Mouse (Mus musculus): ENCODE data around the gene Dpy19l3. TPM values are rescaled to one million over a fixed set of nuclear protein-coding genes. Genes with fewer than 3 reads are reported as not detected.

The Dpy19l3 gene
- total RNA-seq, 2 experiments from 2014 or later = 64.0 to 68.2 TPM

DNA sequence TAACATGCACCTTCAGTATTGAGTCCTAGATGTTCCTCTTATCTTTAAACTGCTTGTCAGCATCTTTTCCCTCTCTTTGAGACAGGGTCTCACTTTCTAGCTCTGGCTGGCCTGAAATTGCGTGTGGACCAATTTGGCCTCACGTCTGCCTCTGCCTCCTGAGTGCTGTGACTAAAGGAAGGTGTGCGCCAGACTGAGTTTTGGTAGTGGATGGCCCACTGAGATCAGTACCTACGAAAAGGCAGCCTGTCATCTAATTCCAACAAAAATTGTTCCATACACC, 573 bp upstream of the Dpy19l3 start:
- no peak for DNase-seq (ENCODE audit: low spot score in 2 of 2)
- intact Hi-C loops (cut with DNase I) = loop anchor here (1.0 to 5.0 kb wide), 2 partner anchors 69 to 103 kb away; no protein-coding TSS in a partner anchor

DNA sequence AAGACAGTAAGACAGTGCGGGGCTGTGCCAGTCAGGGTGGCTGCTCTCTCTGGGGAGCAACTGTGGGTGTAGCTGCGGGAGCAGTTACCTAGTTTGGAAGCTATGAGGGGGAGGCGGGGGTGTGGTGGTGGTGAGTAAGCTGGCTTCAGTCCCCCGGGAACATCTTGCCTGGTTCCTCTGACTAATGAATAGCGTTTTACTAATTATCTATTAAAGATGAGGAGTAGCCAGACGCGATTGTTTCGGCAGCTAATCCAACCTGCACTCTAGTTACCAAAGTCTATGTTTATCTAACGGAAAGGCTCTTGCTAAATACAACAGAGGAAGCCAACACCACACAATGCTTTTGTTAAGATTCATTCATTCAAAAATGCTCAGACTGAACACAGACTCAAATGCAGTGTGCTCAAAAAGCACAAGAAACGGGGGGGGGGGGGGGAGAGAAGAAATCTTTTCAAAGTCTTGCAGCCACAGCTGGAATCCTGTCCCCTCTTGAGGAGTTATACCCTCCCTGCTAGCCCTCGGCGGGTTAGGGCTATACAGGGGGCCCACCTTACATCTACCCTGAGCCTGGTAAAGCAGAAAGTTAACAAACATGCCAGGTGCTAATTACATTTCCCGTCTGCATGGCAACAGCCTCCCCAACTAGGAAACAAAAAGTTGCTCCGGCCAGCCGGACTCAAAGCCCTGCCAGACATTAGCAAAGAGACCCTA, 778 bp downstream of the Dpy19l3 start:
- intact Hi-C loops (cut with DNase I) = loop anchor here (1.0 kb wide), 1 partner anchor 67 kb away; no protein-coding TSS in a partner anchor
- DNase-seq (ENCODE audit: low spot score in 2 of 2) = peak; percentile 54 to 77

DNA sequence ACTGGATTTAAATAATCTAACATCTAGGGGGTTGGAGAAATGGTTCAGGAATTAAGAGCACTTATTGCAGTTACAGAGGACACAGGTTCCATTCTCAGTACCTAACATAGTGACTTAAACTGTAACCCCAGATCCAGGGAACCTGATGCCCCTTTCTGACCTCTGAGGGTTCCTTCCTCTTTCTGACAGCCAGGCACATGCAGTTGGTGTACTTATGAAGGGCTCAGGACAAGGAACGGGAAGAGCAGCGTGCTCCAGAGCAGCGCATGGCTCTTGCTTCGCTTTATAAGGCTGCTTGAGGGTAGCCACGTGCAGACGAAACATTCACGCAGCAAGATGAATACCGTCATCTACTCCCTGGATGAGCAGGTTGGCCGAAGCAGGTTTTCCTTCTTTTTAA, 3.4 kb downstream of the Dpy19l3 start:
- intact Hi-C loops (cut with DNase I) = no loop called here
- DNase-seq (ENCODE audit: low spot score in 2 of 2) = no peak

- DNase-seq (ENCODE audit: low spot score in 2 of 2) = no peak
- intact Hi-C loops (cut with DNase I) = no loop called here
Measured at GRCm38 (mm10) chr7:35747397-35747964, 6.8 kb downstream of the Dpy19l3 start.

DNA sequence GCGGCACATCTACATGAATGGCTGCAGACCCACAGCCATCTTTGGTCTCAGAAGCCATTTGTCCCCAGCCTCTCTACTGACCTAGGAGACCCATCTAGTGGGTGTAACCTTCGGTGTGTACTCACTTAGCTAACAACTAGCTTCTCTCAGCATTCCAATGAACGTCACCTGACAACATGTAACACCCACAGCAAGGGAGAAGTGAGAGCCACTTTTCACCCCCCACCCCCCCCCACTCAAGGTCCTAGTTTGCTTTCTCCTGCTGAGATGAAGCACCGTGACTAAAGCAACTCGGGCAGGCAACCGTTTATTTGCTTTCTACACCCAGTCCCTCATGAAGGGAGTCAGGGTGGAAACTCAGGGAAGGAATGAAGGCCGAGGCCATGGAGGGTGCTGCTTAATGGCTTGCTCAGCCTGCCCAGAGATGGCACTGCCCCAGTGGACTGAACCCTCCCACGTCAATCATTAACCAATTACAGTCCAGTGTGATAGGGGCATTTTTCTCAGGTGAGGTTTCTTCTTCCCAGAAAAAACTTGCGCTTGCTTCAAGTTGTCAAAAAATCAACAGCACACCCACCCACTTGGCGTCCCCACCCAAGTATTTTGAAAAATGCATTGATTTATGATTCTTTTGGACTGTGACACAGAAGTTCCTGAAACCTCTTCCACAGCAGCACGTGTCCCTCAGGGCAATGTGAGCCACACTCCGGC, 7.4 kb downstream of the Dpy19l3 start:
- intact Hi-C loops (cut with DNase I) = no loop called here
- no peak for DNase-seq (ENCODE audit: low spot score in 2 of 2)

- intact Hi-C loops (cut with DNase I) = loop anchor here (2.0 kb wide), 1 partner anchor 16 kb away; no protein-coding TSS in a partner anchor
- no peak for DNase-seq (ENCODE audit: low spot score in 2 of 2)
Measured at GRCm38 (mm10) chr7:35745281-35745702, 9.0 kb downstream of the Dpy19l3 start.

- DNase-seq (ENCODE audit: low spot score in 2 of 2) = peak; percentile 68 to 94
- intact Hi-C loops (cut with DNase I) = loop anchor here (2.0 kb wide), 1 partner anchor 16 kb away; no protein-coding TSS in a partner anchor
Measured at GRCm38 (mm10) chr7:35744771-35745170, 9.5 kb downstream of the Dpy19l3 start.

DNA sequence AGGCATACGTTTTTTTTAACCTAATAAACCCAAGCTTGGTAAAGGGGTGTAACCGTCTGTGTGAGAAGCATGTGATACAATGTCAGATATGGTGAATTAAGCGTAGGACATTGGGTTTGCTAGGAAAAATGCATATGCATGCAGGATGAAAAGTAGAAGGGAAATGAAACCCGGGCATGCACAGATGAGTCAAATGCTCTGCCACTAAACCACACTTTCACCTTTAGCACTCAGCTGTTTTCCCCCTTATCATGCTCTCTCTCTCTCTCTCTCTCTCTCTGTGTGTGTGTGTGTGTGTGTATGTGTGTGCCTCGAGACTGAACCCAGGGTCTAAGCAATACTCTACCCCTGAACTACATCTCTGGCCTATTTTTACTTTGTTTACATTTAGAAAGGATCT, 11.9 kb downstream of the Dpy19l3 start:
- DNase-seq (ENCODE audit: low spot score in 2 of 2) = no peak
- intact Hi-C loops (cut with DNase I) = no loop called here

DNA sequence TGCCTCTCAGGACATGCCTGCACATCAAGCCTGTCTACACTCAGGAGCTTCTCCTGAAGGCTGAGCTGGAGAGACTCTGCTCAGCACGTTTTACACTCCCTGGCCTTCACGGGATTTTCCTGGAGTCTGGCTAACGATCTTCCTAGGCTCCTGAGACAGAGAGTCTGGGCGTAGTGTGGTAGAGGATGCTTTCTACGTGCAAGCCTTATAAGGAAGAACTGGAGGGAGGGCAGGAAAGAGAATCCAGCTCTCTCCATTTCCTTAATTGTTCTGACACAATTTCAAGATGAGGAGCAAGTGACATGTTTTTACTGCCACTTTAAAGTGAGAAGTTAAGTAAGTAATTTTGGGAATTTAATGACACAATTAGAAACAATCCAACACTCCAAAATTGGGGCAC, 12.4 kb downstream of the Dpy19l3 start:
- DNase-seq (ENCODE audit: low spot score in 2 of 2) = peak in 1 of 2 experiments; percentile 41
- intact Hi-C loops (cut with DNase I) = no loop called here

GRCm38 (mm10) chr7:35740489-35741230, 13.6 kb downstream of the Dpy19l3 start:
- DNase-seq (ENCODE audit: low spot score in 2 of 2) = peak; percentile 32 to 62
- intact Hi-C loops (cut with DNase I) = no loop called here

- DNase-seq (ENCODE audit: low spot score in 2 of 2) = no peak
- intact Hi-C loops (cut with DNase I) = no loop called here
Measured at GRCm38 (mm10) chr7:35738871-35739270, 15.4 kb downstream of the Dpy19l3 start.

DNA sequence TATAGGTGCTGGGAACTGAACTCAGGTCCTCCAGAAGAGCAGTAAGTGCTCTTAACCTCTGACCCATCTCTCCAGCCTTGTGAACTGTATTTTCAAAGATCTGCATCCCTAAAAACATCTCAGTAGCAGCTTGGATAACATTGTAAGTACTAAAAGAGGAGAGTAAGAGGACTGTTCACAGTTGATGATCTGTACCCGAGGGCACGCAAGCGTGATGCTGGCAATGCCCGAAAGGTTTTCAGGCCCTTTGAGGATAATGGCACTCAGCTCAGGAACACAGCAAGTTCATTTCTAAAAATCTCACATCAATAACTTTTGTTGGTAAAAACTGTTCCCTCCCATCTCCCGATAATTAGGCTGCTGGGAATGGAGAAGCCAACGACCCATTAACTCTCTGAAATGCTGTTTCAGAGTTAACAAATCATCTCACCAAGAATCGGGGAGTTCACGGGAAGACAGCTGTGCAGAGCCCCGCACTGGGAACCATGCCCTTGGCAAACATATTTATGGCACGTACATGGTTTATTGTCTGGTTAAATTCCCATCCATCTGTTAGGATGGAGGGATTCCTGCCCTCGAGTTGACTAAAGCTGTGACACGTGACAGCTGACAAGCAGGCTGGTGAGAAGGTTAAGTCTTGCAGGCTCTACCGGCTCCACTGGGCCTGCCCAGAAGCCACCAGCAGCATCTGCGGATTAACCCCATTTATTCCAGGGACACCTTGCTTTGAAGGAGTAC, 20.8 kb downstream of the Dpy19l3 start:
- no peak for DNase-seq (ENCODE audit: low spot score in 2 of 2)
- intact Hi-C loops (cut with DNase I) = no loop called here

- intact Hi-C loops (cut with DNase I) = no loop called here
- no peak for DNase-seq (ENCODE audit: low spot score in 2 of 2)
Measured at GRCm38 (mm10) chr7:35732585-35733059, 21.6 kb downstream of the Dpy19l3 start.

DNA sequence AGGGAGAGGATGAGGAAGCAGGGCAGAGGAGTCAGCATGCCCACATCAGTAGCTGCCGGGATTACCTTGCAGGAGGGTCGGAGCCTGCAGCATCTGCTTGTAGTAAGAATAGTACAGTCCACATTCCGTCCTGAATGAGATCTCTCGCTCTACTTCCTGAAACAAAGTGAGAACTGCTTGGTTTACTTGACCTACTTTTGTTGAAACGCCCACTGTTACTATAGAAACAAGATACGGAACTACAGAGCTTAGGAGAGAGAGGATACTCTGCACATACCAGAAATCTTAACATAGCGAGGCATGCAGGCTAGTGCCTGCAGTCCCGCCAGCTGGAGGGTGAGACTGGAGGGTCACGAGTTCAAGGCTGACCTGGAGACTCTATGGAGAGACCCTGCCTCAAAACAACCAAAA, 24.6 kb downstream of the Dpy19l3 start:
- DNase-seq (ENCODE audit: low spot score in 2 of 2) = peak; percentile 36 to 87
- intact Hi-C loops (cut with DNase I) = loop anchor here (2.0 kb wide), 1 partner anchor 15 kb away; no protein-coding TSS in a partner anchor

DNA sequence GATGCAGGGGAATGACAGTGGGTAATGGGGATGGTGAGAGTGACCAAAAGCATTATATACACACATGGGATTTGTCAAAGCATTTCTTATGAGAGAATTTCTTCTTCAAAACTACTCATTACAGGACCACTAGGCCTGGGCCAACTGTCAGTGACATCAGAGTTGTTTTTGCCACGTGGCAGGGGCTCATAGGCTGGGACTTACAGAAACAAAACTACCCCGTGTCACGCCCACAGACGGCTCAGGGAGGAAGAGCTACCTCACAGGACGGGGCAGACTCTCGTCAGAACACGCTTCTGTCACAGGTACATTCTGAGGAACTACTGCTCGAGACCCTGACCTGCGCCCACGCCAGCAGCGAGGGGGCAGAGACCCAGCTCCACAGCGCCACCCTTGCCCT, 25.9 kb downstream of the Dpy19l3 start:
- intact Hi-C loops (cut with DNase I) = loop anchor here (2.0 kb wide), 1 partner anchor 16 kb away; no protein-coding TSS in a partner anchor
- DNase-seq (ENCODE audit: low spot score in 2 of 2) = no peak

DNA sequence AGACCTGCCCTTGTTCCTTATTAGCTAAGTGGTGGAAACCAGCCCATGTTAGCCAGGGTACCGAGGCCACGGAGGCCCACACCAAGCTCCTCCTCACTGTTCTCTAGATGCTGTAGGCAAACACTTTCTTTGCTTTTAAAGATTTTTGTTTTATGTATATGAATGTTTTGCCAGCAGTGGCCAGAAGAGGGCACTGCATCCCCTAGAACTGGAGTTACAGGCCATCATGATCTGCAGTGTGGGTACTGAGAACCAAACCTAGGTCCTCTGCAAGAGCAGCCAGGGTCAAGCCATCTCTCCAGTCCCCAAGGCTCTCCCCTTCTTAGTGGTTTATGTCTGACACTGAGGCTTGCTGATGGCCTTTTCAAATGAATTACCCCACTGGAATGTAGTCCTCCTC, 31.2 kb downstream of the Dpy19l3 start:
- no peak for DNase-seq (ENCODE audit: low spot score in 2 of 2)

DNA sequence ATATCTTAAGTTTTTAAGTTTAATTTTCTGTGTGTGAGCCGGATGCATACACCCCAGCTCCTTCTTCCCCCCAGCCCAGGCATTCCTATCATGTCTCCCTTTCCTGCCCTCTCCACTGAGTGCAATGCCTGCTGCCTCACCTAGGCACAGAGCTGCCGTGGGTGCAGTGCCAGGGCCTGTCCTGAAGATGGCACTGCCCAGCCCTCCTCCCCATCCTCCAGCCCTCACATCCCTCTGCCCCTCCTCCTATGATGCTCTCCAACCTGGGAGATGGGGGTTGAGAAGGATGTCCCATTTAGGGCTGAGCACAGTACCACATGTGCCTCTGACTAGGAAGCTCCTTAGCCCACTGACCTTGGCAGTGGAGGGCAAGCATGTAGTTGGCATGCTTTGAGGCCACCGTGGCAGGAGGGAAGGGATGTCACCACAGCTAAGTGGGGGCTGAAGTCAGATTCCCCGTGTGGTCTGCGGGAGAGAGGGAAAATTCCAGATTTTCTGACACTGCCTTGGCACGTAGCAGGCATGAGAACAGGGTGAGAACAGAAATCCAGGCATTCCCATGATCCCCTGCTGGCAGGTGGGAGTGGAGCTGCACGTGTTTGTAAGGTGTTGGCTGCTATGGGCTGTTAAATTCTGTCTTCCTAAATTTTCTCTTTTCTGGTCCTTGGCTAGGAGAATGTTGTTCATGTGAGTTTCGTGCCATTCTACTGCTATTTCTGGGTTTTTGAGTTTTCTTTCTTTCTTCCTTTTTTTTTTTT, 35.7 kb downstream of the Dpy19l3 start:
- intact Hi-C loops (cut with DNase I) = no loop called here
- peak in 1 of 2 experiments; percentile 50 for DNase-seq (ENCODE audit: low spot score in 2 of 2)

More for the DNA sequence above, 31.2 kb downstream of the Dpy19l3 start:
- intact Hi-C loops (cut with DNase I) = no loop called here

DNA sequence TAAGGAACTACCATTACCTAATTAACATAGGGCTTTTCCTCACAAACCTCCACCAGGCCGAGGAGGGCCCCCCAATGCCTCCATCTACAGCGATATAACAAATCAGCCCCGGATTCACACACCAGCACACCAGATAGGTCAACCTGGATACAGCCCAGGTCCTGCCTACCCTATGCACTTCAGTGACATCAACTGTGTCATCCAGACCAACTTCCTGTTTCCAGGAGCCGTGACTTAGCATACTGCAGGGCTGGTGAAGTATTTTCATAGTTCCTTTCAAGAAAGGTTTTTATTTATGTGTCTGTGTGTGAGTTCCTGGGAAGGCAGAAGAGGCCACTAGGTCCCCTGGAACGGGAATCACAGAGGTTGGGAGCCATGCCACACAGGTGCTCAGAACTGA, 43.9 kb downstream of the Dpy19l3 start:
- intact Hi-C loops (cut with DNase I) = no loop called here
- no peak for DNase-seq (ENCODE audit: low spot score in 2 of 2)
